Mouse (Mus musculus): ENCODE results near the gene Gm11639. TPM values are rescaled to one million over a fixed set of nuclear protein-coding genes. Genes with fewer than 3 reads are reported as not detected.

The Gm11639 gene
- polyA plus RNA-seq, 1 experiment from 2014 or later = 0.01 TPM

- 48% methylated on average over 6 of the region's 6 CpGs for WGBS
Observed at GRCm38 (mm10) chr11:105159673-105160360, 474.3 kb downstream of the Gm11639 start.

GRCm38 (mm10) chr11:105161411-105161810 lies 475.9 kb downstream of the Gm11639 start:
- ATAC-seq (ENCODE audit: insufficient number of reproducible peaks, insufficient read depth, low FRiP score, low TSS enrichment, low read depth) = no peak
- Histone ChIP-seq H3K27me3 (no peaks in the 10 kb centered on the region), H3K4me1 (no peaks in the 10 kb centered on the region), H3K9ac (no peak overlapping the region), H3K4me3 (no peak overlapping the region), H3K27ac (no peak overlapping the region), H3K9me3 (peaks cover 28% of the 10 kb centered on the region), H3K4me2 (no peak overlapping the region), H3K36me3 (no peaks in the 10 kb centered on the region)
- 90% methylated on average over 2 of the region's 2 CpGs for WGBS

More at GRCm38 (mm10) chr11:105159673-105160360, 474.3 kb downstream of the Gm11639 start:
- Histone ChIP-seq H3K4me3 (no peak overlapping the region), H3K4me2 (no peak overlapping the region), H3K9ac (no peak overlapping the region), H3K9me3 (peaks cover 15% of the 10 kb centered on the region), H3K36me3 (no peaks in the 10 kb centered on the region), H3K4me1 (peaks cover 8% of the 10 kb centered on the region; the same call in 1 of the 2 replicates), H3K27me3 (no peaks in the 10 kb centered on the region), H3K27ac (no peak overlapping the region)
- no peak for ATAC-seq (ENCODE audit: insufficient number of reproducible peaks, insufficient read depth, low FRiP score, low TSS enrichment, low read depth)

- Histone ChIP-seq H3K9me3 (peaks cover 28% of the 10 kb centered on the region), H3K4me3 (no peak overlapping the region), H3K4me1 (no peaks in the 10 kb centered on the region), H3K4me2 (no peak overlapping the region), H3K9ac (no peak overlapping the region), H3K27ac (no peak overlapping the region), H3K27me3 (no peaks in the 10 kb centered on the region), H3K36me3 (no peaks in the 10 kb centered on the region)
- WGBS = 87% methylated on average over 69 of the region's 69 CpGs
- no peak for ATAC-seq (ENCODE audit: insufficient number of reproducible peaks, insufficient read depth, low FRiP score, low TSS enrichment, low read depth)
Observed at GRCm38 (mm10) chr11:105164516-105165510, 479.3 kb downstream of the Gm11639 start.

- Histone ChIP-seq H3K4me2 (no peak overlapping the region), H3K9ac (no peak overlapping the region), H3K4me3 (no peak overlapping the region), H3K27me3 (no peaks in the 10 kb centered on the region), H3K27ac (no peak overlapping the region), H3K36me3 (no peaks in the 10 kb centered on the region), H3K9me3 (peaks cover 27% of the 10 kb centered on the region), H3K4me1 (no peaks in the 10 kb centered on the region)
- ATAC-seq (ENCODE audit: insufficient number of reproducible peaks, insufficient read depth, low FRiP score, low TSS enrichment, low read depth) = no peak
- whole genome bisulfite sequencing = 89% methylated on average over 10 of the region's 10 CpGs
Observed at GRCm38 (mm10) chr11:105166780-105167179, 481.3 kb downstream of the Gm11639 start.

Other genes starting within 250 kb of the Gm11639 start
- 29.9 and 32.0 TPM in 2 replicates for gene Kansl1, start 216.8 kb upstream of the Gm11639 start, polyA plus RNA-seq (2015; fragmentation: Nextera tagmentation; extraction: Ambion mirVana)
- gene Cdc27, start 135.1 kb upstream of the Gm11639 start, polyA plus RNA-seq (2015; fragmentation: Nextera tagmentation; extraction: Ambion mirVana) = 45.4 and 57.1 TPM in 2 replicates
- 18.0 and 21.7 TPM in 2 replicates for gene Myl4, start 135.0 kb upstream of the Gm11639 start, polyA plus RNA-seq (2015; fragmentation: Nextera tagmentation; extraction: Ambion mirVana)
- 3.9 and 4.2 TPM in 2 replicates for gene Itgb3, start 77.7 kb upstream of the Gm11639 start, polyA plus RNA-seq (2015; fragmentation: Nextera tagmentation; extraction: Ambion mirVana)

Measured in embryonic facial prominence, embryonic 13.5 days (tissue).